Mouse (Mus musculus) macrophage (primary cell): ENCODE results near the gene Prc1. TPM values are rescaled to one million over a fixed set of nuclear protein-coding genes. Genes with fewer than 3 reads are reported as not detected.

Experiments
- H3K27ac ChIP-seq: fragments of 350-480 bp; formaldehyde crosslinking; 2 replicates; pipeline ENCODE4 v1.9.0; 2021
- H3K36me3 ChIP-seq: fragments of 350-480 bp; formaldehyde crosslinking; 2 replicates; pipeline ENCODE4 v1.9.0; 2021; ENCODE audit errors: inconsistent target
- H3K4me3 ChIP-seq: fragments of 350-480 bp; formaldehyde crosslinking; 2 replicates; pipeline ENCODE4 v1.9.0; 2021; ENCODE audit errors: inconsistent target
- H3K79me2 ChIP-seq: fragments of 350-480 bp; formaldehyde crosslinking; 2 replicates; pipeline ENCODE4 v1.9.0; 2021; ENCODE audit errors: inconsistent target
- WGBS: methylation state at CpG from one replicate; pipeline ENCODE4 v1.1.7; 2026; ENCODE audit warnings: inconsistent platforms; ENCODE audit not compliant: missing documents; 5-methylcytosine and 5-hydroxymethylcytosine counted together
- polyA plus RNA-seq: library from polyadenylated mRNA; stranded (reverse); fragments of 250-400 nt; gene quantifications from 3 replicates; pipeline ENCODE4 v1.2.4, GENCODE M21; 2018; ENCODE audit warnings: inconsistent platforms
- total RNA-seq, 78 experiments: library from RNA; depleted of rRNA; stranded (reverse); fragments of 250-400 nt; gene quantifications; 1 replicate in 9 of 78; 2 replicates in 24 of 78; 3 replicates in 43 of 78; 4 replicates in 2 of 78; pipeline ENCODE4 v1.2.4; 2018; ENCODE audit warnings: inconsistent platforms in 56 of 78

Prc1 gene
- 10 to 100 TPM in 9 of 26 experiments, 1 to 10 TPM in 17; 1.1 to 56.5 (median 7.6) TPM for total RNA-seq (2018; cell fraction: chromatin; rRNA removed)
- total RNA-seq (2018; cell fraction: cytosol; rRNA removed): 1 to 10 TPM; 1.5 to 9.8 (median 3.6) TPM
- total RNA-seq (2018; cell fraction: nucleus; rRNA removed): 10 to 100 TPM in 2 of 26 experiments, 1 to 10 TPM in 24; 1.3 to 27.8 (median 3.9) TPM
- polyA plus RNA-seq: 2.1 to 15.2 TPM (median 9.7 TPM) in 3 replicates

GRCm38 (mm10) chr7:80294062-80294763 is at the start of gene Prc1:
Gene Prc1 (plus strand): TSS chr7:80294450.
- Histone ChIP-seq H3K27ac (peak within 1 kb of the TSS; percentile 56), H3K79me2 (peaks cover 42% of the 10 kb centered on the region), H3K4me3 (peak within 1 kb of the TSS; percentile 59), H3K36me3 (peaks cover 12% of the 10 kb centered on the region; the same call in 1 of the 2 replicates)
- under 1% methylated on average over 51 of the region's 52 CpGs for WGBS

GRCm38 (mm10) chr7:80244851-80245250 is 49.4 kb upstream of the Prc1 start:
- Histone ChIP-seq H3K36me3 (0 out of 2 replicates have a peak, but pooled peaks cover 4% of the 10 kb centered on the region), H3K4me3 (no peak overlapping the region), H3K27ac (no peak overlapping the region), H3K79me2 (no peaks in the 10 kb centered on the region)
- WGBS: 98% methylated on average over 4 of the region's 4 CpGs

GRCm38 (mm10) chr7:80246148-80246721 is 48.0 kb upstream of the Prc1 start, which contains the start of gene Ttll13:
Gene Ttll13 (plus strand): TSS chr7:80246376.
- peak within 1 kb of the TSS; percentile 35 for H3K27ac ChIP-seq
- WGBS: 0% methylated on average over 41 of the region's 48 CpGs
- no peaks in the 10 kb centered on the region for H3K36me3 ChIP-seq

GRCm38 (mm10) chr7:80246859-80247258 is 47.4 kb upstream of the Prc1 start:
- peak overlapping the region; percentile 35 for H3K4me3 ChIP-seq
- WGBS: 31% methylated on average over 7 of the region's 7 CpGs
- no peaks in the 10 kb centered on the region for H3K36me3 ChIP-seq
- H3K79me2 ChIP-seq: no peaks in the 10 kb centered on the region
- H3K27ac ChIP-seq: no peak overlapping the region

More at GRCm38 (mm10) chr7:80246148-80246721, 48.0 kb upstream of the Prc1 start, which contains the start of gene Ttll13:
- peak within 1 kb of the TSS; percentile 35 for H3K4me3 ChIP-seq
- no peaks in the 10 kb centered on the region for H3K79me2 ChIP-seq

- Histone ChIP-seq H3K27ac (no peak overlapping the region), H3K4me3 (no peak overlapping the region), H3K36me3 (no peaks in the 10 kb centered on the region), H3K79me2 (no peaks in the 10 kb centered on the region)
- WGBS: 89% methylated on average over 7 of the region's 7 CpGs
Observed at GRCm38 (mm10) chr7:80252437-80252836, 41.8 kb upstream of the Prc1 start.

GRCm38 (mm10) chr7:80252886-80253285 is 41.4 kb upstream of the Prc1 start:
- WGBS: 96% methylated on average over 11 of the region's 11 CpGs
- Histone ChIP-seq H3K79me2 (no peaks in the 10 kb centered on the region), H3K4me3 (no peak overlapping the region), H3K36me3 (no peaks in the 10 kb centered on the region), H3K27ac (no peak overlapping the region)

GRCm38 (mm10) chr7:80255981-80256380 is 38.3 kb upstream of the Prc1 start:
- 67% methylated on average over 2 of the region's 2 CpGs for WGBS
- Histone ChIP-seq H3K79me2 (no peaks in the 10 kb centered on the region; the same call in 1 of the 2 replicates), H3K36me3 (no peaks in the 10 kb centered on the region), H3K4me3 (no peak overlapping the region), H3K27ac (no peak overlapping the region)

GRCm38 (mm10) chr7:80257706-80258105 is 36.5 kb upstream of the Prc1 start:
- 94% methylated on average over 2 of the region's 2 CpGs for WGBS
- Histone ChIP-seq H3K4me3 (no peak overlapping the region), H3K79me2 (peaks cover 16% of the 10 kb centered on the region), H3K36me3 (no peaks in the 10 kb centered on the region), H3K27ac (no peak overlapping the region)

GRCm38 (mm10) chr7:80260625-80261371 is 33.5 kb upstream of the Prc1 start, which contains the start of gene Ngrn:
Gene Ngrn (plus strand): TSS chr7:80261215.
- H3K79me2 ChIP-seq: peaks cover 29% of the 10 kb centered on the region
- peaks cover 20% of the 10 kb centered on the region; the same call in 1 of the 2 replicates for H3K36me3 ChIP-seq
- peak within 1 kb of the TSS; percentile 46 for H3K27ac ChIP-seq
- WGBS: 30% methylated on average over 39 of the region's 40 CpGs
- peak within 1 kb of the TSS; percentile 84 for H3K4me3 ChIP-seq

GRCm38 (mm10) chr7:80261372-80261990 is 32.8 kb upstream of the Prc1 start:
- WGBS: under 1% methylated on average over 31 of the region's 32 CpGs
- H3K79me2 ChIP-seq: peaks cover 29% of the 10 kb centered on the region
- peaks cover 24% of the 10 kb centered on the region; the same call in 1 of the 2 replicates for H3K36me3 ChIP-seq
- peak overlapping the region; percentile 84 for H3K4me3 ChIP-seq
- peak overlapping the region; percentile 46 for H3K27ac ChIP-seq

- peaks cover 24% of the 10 kb centered on the region; the same call in 1 of the 2 replicates for H3K36me3 ChIP-seq
- H3K27ac ChIP-seq: no peak overlapping the region
- WGBS: 96% methylated on average over 12 of the region's 12 CpGs
Observed at GRCm38 (mm10) chr7:80264606-80265005, 29.6 kb upstream of the Prc1 start.

GRCm38 (mm10) chr7:80267764-80268163 is 26.5 kb upstream of the Prc1 start:
- Histone ChIP-seq H3K79me2 (peaks cover 36% of the 10 kb centered on the region), H3K27ac (no peak overlapping the region), H3K36me3 (peaks cover 24% of the 10 kb centered on the region; the same call in 1 of the 2 replicates), H3K4me3 (no peak overlapping the region)
- WGBS: 83% methylated on average over 1 of the region's 1 CpGs

More at GRCm38 (mm10) chr7:80264606-80265005, 29.6 kb upstream of the Prc1 start:
- peaks cover 29% of the 10 kb centered on the region for H3K79me2 ChIP-seq
- no peak overlapping the region for H3K4me3 ChIP-seq

- Histone ChIP-seq H3K4me3 (peak within 1 kb of the TSS; percentile 95), H3K27ac (peak within 1 kb of the TSS; percentile 66), H3K36me3 (peaks cover 33% of the 10 kb centered on the region), H3K79me2 (peaks cover 25% of the 10 kb centered on the region)
- WGBS: 2% methylated on average over 21 of the region's 21 CpGs
Observed at GRCm38 (mm10) chr7:80268897-80269750, 25.1 kb upstream of the Prc1 start, which contains the start of gene Vps33b. Gene Vps33b (plus strand): TSS chr7:80269649.
